Mouse (Mus musculus) heart, embryonic 13.5 days (tissue): ENCODE data around the gene Oas1h. TPM values are rescaled to one million over a fixed set of nuclear protein-coding genes. Genes with fewer than 3 reads are reported as not detected.
"Not testable (repeated sequence)": the region's sequence is repeated elsewhere in the genome, so short reads cannot be mapped to it uniquely, and the experiment has no call there.

Experiments used
- ATAC-seq: fragments of 200-750 bp; cut with Nextera tagmentation; 2 replicates; pipeline ENCODE4 v1.8.0; 2017; ENCODE audit warnings: moderate TSS enrichment; ENCODE audit not compliant: insufficient number of reproducible peaks, low FRiP score, low TSS enrichment; ENCODE audit errors: extremely low read depth
- H3K27ac ChIP-seq: fragments of 300-500 bp; sonication (generic); replicated peaks from 2 replicates; pipeline ENCODE4 v1.5.1; 2015; ENCODE audit warnings: moderate library complexity, mild to moderate bottlenecking, inconsistent platforms
- H3K27me3 ChIP-seq: fragments of 300-500 bp; sonication (generic); replicated peaks from 2 replicates; pipeline ENCODE4 v1.6.1; 2015; ENCODE audit warnings: mild to moderate bottlenecking, inconsistent platforms
- H3K36me3 ChIP-seq: fragments of 300-500 bp; sonication (generic); 2 replicates; pipeline ENCODE4 v1.6.1; 2015; ENCODE audit warnings: mild to moderate bottlenecking, inconsistent platforms
- H3K4me1 ChIP-seq: fragments of 300-500 bp; sonication (generic); 2 replicates; pipeline ENCODE4 v1.6.1; 2015; ENCODE audit warnings: inconsistent platforms
- H3K4me2 ChIP-seq: fragments of 300-500 bp; sonication (generic); 2 replicates; pipeline ENCODE4 v1.6.1; 2015; ENCODE audit warnings: inconsistent platforms, mild to moderate bottlenecking, moderate library complexity
- H3K4me3 ChIP-seq: fragments of 300-500 bp; sonication (generic); 2 replicates; pipeline ENCODE4 v1.5.1; 2015; ENCODE audit warnings: moderate library complexity, mild to moderate bottlenecking, inconsistent platforms
- H3K9ac ChIP-seq: fragments of 300-500 bp; sonication (generic); 2 replicates; pipeline ENCODE4 v1.6.1; 2015; ENCODE audit warnings: inconsistent platforms, mild to moderate bottlenecking, moderate library complexity
- H3K9me3 ChIP-seq: fragments of 300-500 bp; sonication (generic); 2 replicates; pipeline ENCODE4 v1.6.1; 2016; ENCODE audit warnings: inconsistent platforms
- WGBS: fragments of 180-500 bp; shearing (Covaris S2); methylation state at CpG from one replicate; pipeline ENCODE4 v1.1.7; 2015; ENCODE audit warnings: mixed read lengths; 5-methylcytosine and 5-hydroxymethylcytosine counted together
- microRNA-seq: library from miRNA; unstranded; fragments of <30 nt; microRNA quantifications from one replicate; pipeline ENCODE4, GENCODE M21; 2016
- polyA plus RNA-seq: library from polyadenylated mRNA; unstranded; fragments of >200 nt; fragmentation: Nextera tagmentation; extraction: Ambion mirVana; gene quantifications from 2 replicates; pipeline ENCODE4 v1.2.1, GENCODE M21; 2015

Gene Oas1h
- polyA plus RNA-seq, 1 experiment from 2014 or later, result not detected

DNA sequence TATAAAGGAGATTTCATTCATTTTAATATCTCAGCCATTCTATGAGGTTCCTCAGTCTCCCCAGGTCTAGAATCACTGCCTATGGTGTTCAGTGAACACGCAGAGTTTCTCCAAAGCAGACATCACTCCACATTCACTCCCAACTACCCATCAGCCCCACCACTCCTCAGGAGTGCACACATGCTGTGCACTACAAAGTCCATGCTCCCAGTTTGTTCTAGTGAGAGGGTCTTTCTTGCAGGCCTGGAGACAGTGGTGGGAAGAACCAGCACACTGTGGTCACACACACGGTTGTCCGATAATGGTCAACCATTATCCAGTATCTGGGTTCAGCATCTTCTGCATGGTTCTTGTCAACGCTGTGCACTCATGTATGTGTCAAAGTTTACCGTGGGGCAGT lies 40.8 kb downstream of the Oas1h start:
- H3K36me3 ChIP-seq, result no peaks in the 10 kb centered on the region
- ATAC-seq, result no peak
- no peak overlapping the region for H3K9ac ChIP-seq
- H3K4me2 ChIP-seq, result no peak overlapping the region
- H3K4me1 ChIP-seq, result no peaks in the 10 kb centered on the region
- H3K27ac ChIP-seq, result no peak overlapping the region
- no peaks in the 10 kb centered on the region; the same call in 1 of the 2 replicates for H3K9me3 ChIP-seq
- no peaks in the 10 kb centered on the region for H3K27me3 ChIP-seq
- 81% methylated on average over 5 of the region's 5 CpGs for WGBS
- no peak overlapping the region for H3K4me3 ChIP-seq

DNA sequence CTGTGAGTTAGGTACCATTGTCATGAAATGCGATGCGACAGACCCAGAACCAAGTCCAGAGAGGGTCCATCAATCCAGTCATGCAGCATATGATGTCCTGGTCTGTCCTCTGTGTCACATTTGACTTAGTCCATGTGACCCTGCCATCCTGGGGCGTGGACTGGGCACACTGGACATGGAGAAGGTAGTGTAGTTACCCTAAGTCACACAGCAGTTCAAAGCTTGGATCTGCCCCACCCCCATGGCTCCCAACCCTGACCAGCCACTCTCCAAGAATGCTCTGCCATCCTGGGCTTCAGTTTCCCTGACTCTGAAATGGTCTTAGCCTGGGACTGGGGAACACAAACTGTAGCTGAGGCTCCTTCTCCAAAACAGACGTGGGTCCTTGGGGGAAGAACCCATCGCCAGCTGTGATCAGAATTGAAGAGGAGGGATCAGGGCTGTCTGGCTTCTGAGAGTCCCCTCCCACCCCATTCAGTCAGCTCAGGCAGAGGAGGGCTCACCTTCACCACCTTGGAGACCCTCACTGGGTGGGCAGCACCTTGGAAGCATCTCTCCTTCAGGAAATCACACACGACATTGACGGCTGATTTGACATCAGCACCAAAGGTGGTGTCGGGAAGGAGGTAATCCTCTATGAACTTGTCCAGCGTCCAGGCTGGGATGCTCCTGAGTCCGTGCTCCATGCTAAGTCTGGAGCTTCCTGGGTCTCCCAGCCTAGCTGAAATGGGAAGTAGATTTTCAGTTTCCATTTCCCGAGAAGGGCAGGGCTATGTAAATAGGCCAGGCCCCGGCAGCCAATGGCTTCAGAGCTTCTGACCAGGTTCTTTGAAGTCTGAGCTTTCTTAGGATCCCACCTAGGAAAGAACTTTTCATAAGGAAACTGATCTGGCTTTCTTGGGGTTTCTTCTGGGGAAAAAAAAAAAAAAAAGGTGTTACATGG lies 45.8 kb downstream of the Oas1h start, which contains the start of gene Oas1a:
Gene Oas1a, minus strand, starts transcription at position 731 of the 943 bp plus-strand sequence.
- H3K27ac ChIP-seq, H3K36me3 ChIP-seq, ATAC-seq, H3K9me3 ChIP-seq, H3K9ac ChIP-seq, H3K4me1 ChIP-seq, H3K4me3 ChIP-seq, H3K27me3 ChIP-seq, H3K4me2 ChIP-seq: not testable (repeated sequence)
- 30% methylated on average over 9 of the region's 12 CpGs for WGBS

DNA sequence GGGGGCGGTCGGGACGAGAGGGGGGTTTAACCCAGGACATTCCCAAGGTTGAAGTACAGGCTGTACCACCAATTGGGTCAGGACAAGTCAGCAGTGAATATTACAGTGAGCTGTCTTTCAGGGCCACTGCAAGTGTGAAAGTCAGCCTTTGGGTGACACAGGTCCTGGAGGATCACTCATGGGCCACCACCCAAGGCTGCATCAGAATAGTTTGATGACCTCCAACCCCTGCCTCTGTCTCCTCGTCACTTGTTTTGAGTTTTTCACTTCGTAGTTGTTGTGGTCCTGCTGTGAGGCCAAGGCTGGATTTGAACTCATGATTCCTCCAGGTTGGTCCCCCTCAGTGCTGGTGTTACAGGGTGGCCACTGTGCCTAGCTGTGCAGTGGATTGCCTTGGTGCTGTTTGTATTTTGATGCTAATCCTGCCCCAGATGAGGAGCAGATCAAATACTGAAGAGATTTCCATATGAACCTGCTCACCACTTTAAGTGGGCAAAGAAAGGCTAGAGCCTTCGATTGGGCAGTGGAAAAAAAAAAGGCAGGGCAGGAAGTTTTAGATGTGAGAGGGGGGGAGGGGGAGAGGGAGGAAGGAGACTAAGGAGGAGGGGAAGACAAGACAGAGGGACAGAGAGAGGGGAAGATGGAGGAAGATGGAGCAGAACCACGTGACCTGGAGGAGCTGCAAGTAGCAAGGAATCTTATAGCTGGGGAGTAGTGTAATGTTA lies 47.1 kb downstream of the Oas1h start:
- no peak overlapping the region for H3K4me3 ChIP-seq
- no peaks in the 10 kb centered on the region for H3K4me1 ChIP-seq
- H3K9ac ChIP-seq, result no peak overlapping the region
- ATAC-seq, result no peak
- H3K9me3 ChIP-seq, result no peaks in the 10 kb centered on the region
- no peaks in the 10 kb centered on the region for H3K36me3 ChIP-seq
- 46% methylated on average over 7 of the region's 7 CpGs for WGBS
- H3K27me3 ChIP-seq, result no peaks in the 10 kb centered on the region; the same call in 1 of the 2 replicates
- H3K27ac ChIP-seq, result no peak overlapping the region
- H3K4me2 ChIP-seq, result no peak overlapping the region

DNA sequence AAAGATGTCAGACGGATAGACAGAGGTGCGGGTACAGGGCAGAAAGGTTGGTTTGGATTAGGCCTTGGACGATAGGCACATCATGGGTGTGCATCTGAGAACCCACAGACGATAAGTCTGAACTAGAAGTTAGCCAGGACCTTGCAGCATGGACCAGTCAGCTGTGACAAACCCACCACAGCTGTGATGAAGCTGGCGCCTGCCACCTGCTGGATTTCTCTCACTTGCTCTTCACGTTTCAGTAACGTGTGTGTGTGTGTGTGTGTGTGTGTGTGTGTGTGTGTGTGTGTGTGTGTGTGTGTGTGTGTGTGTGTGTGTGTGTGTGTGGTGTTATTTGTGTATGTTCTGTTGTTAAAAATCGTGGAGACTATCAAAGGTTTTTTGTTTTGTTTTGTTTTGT lies 53.0 kb downstream of the Oas1h start, which contains the start of gene Oas1d:
Gene Oas1d, plus strand, starts transcription at position 333 of the 400 bp plus-strand sequence.
- not testable (repeated sequence) for H3K36me3 ChIP-seq, H3K27ac ChIP-seq, H3K4me2 ChIP-seq, H3K27me3 ChIP-seq, H3K9ac ChIP-seq, H3K4me3 ChIP-seq, H3K4me1 ChIP-seq, ATAC-seq, H3K9me3 ChIP-seq
- 40% methylated on average over 8 of the region's 8 CpGs for WGBS

DNA sequence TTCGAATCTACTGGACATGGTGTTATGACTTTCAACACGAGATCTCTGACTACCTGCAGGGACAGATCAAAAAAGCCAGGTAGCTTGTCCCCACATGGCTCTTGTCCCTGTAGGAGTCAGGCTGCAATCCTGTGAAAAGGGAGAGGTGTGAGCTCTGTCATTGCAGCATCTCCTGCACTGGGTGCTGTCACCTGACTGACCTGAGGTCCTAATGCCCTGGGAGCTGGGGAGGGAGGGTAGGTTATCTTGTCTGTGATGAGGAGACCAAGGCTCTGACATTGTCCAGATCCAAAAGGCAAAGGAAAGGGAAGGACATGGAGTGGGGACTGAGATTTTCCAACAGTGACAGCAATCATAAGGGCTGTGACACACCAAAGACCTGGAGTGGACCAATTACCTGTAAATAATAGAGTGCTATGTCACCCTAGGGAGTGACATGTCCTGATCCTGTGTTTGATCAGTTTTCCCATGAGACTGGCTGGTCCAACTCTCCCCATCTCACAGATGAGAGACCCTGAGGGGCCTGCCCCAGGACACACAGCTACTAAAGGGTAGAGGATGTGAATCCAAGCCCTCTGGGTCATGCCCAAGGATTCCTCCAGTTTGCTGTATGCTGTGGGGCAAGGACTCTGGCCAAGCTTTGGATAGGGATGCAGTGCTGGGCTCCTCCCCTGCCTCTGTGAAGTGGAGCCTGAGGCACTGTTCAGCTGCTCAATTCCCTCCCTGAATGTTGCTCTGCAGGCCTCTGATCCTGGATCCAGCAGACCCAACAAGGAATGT lies 58.1 kb downstream of the Oas1h start:
- not testable (repeated sequence) for H3K9ac ChIP-seq, H3K27me3 ChIP-seq, H3K4me3 ChIP-seq, H3K36me3 ChIP-seq, ATAC-seq, H3K27ac ChIP-seq, H3K4me2 ChIP-seq, H3K4me1 ChIP-seq, H3K9me3 ChIP-seq
- 52% methylated on average over 2 of the region's 2 CpGs for WGBS

DNA sequence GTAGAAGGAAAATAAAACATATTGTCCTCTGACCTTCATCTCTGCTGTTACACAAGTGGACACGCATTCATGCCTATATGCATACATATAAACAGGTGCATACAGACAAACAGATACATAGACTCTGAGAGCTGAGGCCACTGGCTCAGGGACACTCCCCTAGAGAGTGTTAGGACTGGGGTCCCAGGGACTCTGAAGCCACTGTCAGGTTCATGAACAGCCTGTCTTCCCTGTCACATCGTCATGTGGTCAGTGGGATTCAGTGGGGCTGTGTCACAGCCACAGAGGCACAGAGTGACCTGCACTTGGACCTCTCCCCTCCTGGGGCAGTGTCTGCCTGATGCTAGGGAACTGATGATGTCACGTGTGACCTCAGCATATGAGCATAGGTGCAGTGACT lies 59.1 kb downstream of the Oas1h start:
- ATAC-seq, result no peak
- H3K27me3 ChIP-seq, result no peaks in the 10 kb centered on the region
- 70% methylated on average over 3 of the region's 3 CpGs for WGBS

More for the DNA sequence above, 59.1 kb downstream of the Oas1h start:
- H3K4me3 ChIP-seq, result no peak overlapping the region
- no peak overlapping the region for H3K27ac ChIP-seq
- no peaks in the 10 kb centered on the region for H3K36me3 ChIP-seq
- no peaks in the 10 kb centered on the region for H3K4me1 ChIP-seq
- H3K9me3 ChIP-seq, result no peaks in the 10 kb centered on the region
- H3K9ac ChIP-seq, result no peak overlapping the region
- no peak overlapping the region for H3K4me2 ChIP-seq

Small RNA genes within 50 kb of the gene (microRNA-seq; reads per million reads assigned to microRNA genes)
- gene Gm22907, result not detected

Other genes with a start within 250 kb of the Oas1h start
- gene Rita1, start 248.8 kb upstream of the Oas1h start, polyA plus RNA-seq, result 9.6 and 10.4 TPM in 2 replicates
- gene Ddx54, start 248.7 kb upstream of the Oas1h start, polyA plus RNA-seq, result 29.6 and 29.7 TPM in 2 replicates
- gene Cfap73, start 227.2 kb upstream of the Oas1h start, polyA plus RNA-seq, result not detected in 2 replicates
- 0.13 and 0.37 TPM in 2 replicates for gene Rasal1, start 212.6 kb upstream of the Oas1h start, polyA plus RNA-seq
- 0.74 and 0.84 TPM in 2 replicates for gene Dtx1, start 149.5 kb upstream of the Oas1h start, polyA plus RNA-seq
- gene Oas2, start 111.6 kb upstream of the Oas1h start, polyA plus RNA-seq, result 0.24 and 0.32 TPM in 2 replicates
- 0.18 and 0.37 TPM in 2 replicates for gene Oas3, start 83.8 kb upstream of the Oas1h start, polyA plus RNA-seq
- not detected in 2 replicates for gene Oas1e, start 65.9 kb upstream of the Oas1h start, polyA plus RNA-seq
- gene Oas1c, start 48.9 kb upstream of the Oas1h start, polyA plus RNA-seq, result 0.29 and 0.55 TPM in 2 replicates
- not detected in 2 replicates for gene Oas1f, start 14.1 kb upstream of the Oas1h start, polyA plus RNA-seq
- 0.20 and 0.24 TPM in 2 replicates for gene Oas1g, start 26.2 kb downstream of the Oas1h start, polyA plus RNA-seq
- 1.1 and 1.6 TPM in 2 replicates for gene Oas1a, start 46.1 kb downstream of the Oas1h start, polyA plus RNA-seq
- not detected in 2 replicates for gene Oas1d, start 53.1 kb downstream of the Oas1h start, polyA plus RNA-seq
- gene Rph3a, start 148.7 kb downstream of the Oas1h start, polyA plus RNA-seq, result 0.08 TPM in 1 of 2 replicates, not detected in the other